Mouse (Mus musculus) lung, postnatal 36 days (tissue): ENCODE data around the gene Ccser2.

ENCODE experiments used
- DNase-seq: peaks from one replicate; pipeline ENCODE4 v3.0.0; 2022; ENCODE audit warnings: mixed read lengths

Gene Ccser2

GRCm38 (mm10) chr14:36866966-36867700, 101.4 kb downstream of the Ccser2 start:
- DNase-seq = peak; percentile 91

- DNase-seq = peak; percentile 96
These were observed 104.6 kb downstream of the Ccser2 start for GRCm38 (mm10) chr14:36863877-36864489.

DNA sequence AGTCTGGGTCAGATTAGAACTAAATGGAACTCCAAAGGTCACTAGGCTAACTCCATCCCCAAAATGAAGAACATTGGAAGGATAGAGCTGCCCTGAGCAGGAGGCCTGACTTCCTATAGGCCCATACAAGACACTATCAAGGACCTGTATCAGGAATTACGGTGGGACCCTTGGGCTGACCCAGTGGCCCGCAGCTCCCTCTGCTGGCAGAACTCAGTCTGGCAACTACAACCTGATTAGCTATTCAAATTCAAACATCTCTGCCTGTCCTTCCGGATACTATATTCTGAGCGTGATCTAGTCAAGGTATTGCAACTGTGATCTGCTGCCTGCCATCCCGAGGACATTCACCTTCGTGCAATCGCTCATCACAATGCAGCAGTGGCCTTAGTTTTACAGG, 106.2 kb downstream of the Ccser2 start:
- DNase-seq = peak; percentile 71

- no peak for DNase-seq
These were observed 109.6 kb downstream of the Ccser2 start for GRCm38 (mm10) chr14:36858932-36859331.

- no peak for DNase-seq
These were observed 115.6 kb downstream of the Ccser2 start for GRCm38 (mm10) chr14:36852972-36853371.

- no peak for DNase-seq
These were observed 119.7 kb downstream of the Ccser2 start for GRCm38 (mm10) chr14:36848860-36849259.
